Mouse (Mus musculus): ENCODE data around the gene Pitpnc1.

The Pitpnc1 gene

GRCm38 (mm10) chr11:107451106-107451505, 19.4 kb downstream of the Pitpnc1 start:
- peaks cover 95% of the 10 kb centered on the region for H3K4me1 ChIP-seq (replicated peaks; ENCODE audit: low read depth, low read length)
- peaks cover 12% of the 10 kb centered on the region for H3K36me3 ChIP-seq (ENCODE audit: insufficient read depth, low read length)
- TF ChIP-seq CTCF (conservative IDR thresholded peaks at IDR 0.05; ENCODE audit: low read length) = no peak
- no peak for TF ChIP-seq POU5F1 (IDR thresholded peaks at IDR 0.05; ENCODE audit: borderline replicate concordance, low read length)
- TF ChIP-seq NANOG (IDR thresholded peaks at IDR 0.05; ENCODE audit: borderline replicate concordance, low read length) = no peak
- no peaks in the 10 kb centered on the region for H3K9me3 ChIP-seq (ENCODE audit: low read length)
- H3K27me3 ChIP-seq (ENCODE audit: insufficient read depth, low read length) = no peaks in the 10 kb centered on the region
- H3K4me3 ChIP-seq (replicated peaks; ENCODE audit: low read length) = peak overlapping the region; percentile 60

DNA sequence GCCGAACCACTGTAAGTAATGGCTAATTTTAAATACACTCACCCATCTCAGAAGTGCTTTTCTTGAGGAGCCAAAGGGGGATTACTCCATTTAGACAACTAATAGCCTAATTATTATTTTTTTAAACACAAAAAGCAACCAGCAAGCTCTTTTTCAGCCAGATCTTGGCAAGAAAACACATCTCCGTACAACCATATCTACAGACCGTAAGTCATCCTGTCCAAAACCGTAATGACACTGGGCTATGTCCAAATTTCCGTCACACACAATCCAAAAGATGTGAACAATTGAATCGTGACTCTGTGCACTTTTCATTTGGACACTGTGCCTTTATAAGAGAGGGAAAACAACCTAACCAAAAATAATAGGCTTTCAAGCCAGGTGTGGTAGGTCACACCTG, 20.4 kb downstream of the Pitpnc1 start:
- no peak for TF ChIP-seq CTCF (conservative IDR thresholded peaks at IDR 0.05; ENCODE audit: low read length)
- Histone ChIP-seq H3K4me1 (replicated peaks; ENCODE audit: low read depth, low read length) (peaks cover 97% of the 10 kb centered on the region), H3K4me3 (replicated peaks; ENCODE audit: low read length) (peak overlapping the region; percentile 62), H3K27me3 (ENCODE audit: insufficient read depth, low read length) (no peaks in the 10 kb centered on the region), H3K36me3 (ENCODE audit: insufficient read depth, low read length) (peaks cover 12% of the 10 kb centered on the region), H3K9me3 (ENCODE audit: low read length) (no peaks in the 10 kb centered on the region)

- Histone ChIP-seq H3K4me3 (replicated peaks; ENCODE audit: low read length) (peak overlapping the region; percentile 62), H3K9me3 (ENCODE audit: low read length) (no peaks in the 10 kb centered on the region), H3K36me3 (ENCODE audit: insufficient read depth, low read length) (peaks cover 12% of the 10 kb centered on the region), H3K4me1 (replicated peaks; ENCODE audit: low read depth, low read length) (peaks cover 97% of the 10 kb centered on the region), H3K27me3 (ENCODE audit: insufficient read depth, low read length) (no peaks in the 10 kb centered on the region)
- peak; percentile 55; the same call in 1 of the 2 replicates for TF ChIP-seq NANOG (IDR thresholded peaks at IDR 0.05; ENCODE audit: borderline replicate concordance, low read length)
- no peak for TF ChIP-seq POU5F1 (IDR thresholded peaks at IDR 0.05; ENCODE audit: borderline replicate concordance, low read length)
These were observed 21.2 kb downstream of the Pitpnc1 start for GRCm38 (mm10) chr11:107449169-107449910.

DNA sequence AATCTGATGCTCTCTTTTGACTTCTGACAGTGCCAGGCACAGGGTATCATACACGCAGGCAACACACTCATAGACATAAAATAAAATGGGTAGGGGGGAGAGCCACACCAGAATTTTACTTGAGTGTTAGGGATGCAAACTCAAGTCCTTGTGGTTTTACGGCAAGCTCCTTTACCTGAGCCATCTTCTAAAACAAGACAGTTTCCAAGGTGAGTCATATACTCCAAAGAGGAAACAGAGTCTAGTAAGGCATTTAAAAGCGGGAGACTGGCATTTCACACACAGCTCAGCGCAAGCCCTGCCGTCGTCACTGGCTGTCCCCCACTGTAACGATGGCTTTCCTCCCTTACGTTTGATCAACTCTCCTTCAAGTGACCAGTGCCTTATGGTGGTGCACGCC, 22.6 kb downstream of the Pitpnc1 start:
- Histone ChIP-seq H3K4me3 (replicated peaks; ENCODE audit: low read length) (peak overlapping the region; percentile 62), H3K4me1 (replicated peaks; ENCODE audit: low read depth, low read length) (peaks cover 97% of the 10 kb centered on the region), H3K36me3 (ENCODE audit: insufficient read depth, low read length) (0 out of 2 replicates have a peak, but pooled peaks cover 4% of the 10 kb centered on the region), H3K27me3 (ENCODE audit: insufficient read depth, low read length) (no peaks in the 10 kb centered on the region), H3K9me3 (ENCODE audit: low read length) (no peaks in the 10 kb centered on the region)
- TF ChIP-seq CTCF (conservative IDR thresholded peaks at IDR 0.05; ENCODE audit: low read length) (no peak), NANOG (IDR thresholded peaks at IDR 0.05; ENCODE audit: borderline replicate concordance, low read length) (no peak), POU5F1 (IDR thresholded peaks at IDR 0.05; ENCODE audit: borderline replicate concordance, low read length) (no peak)

GRCm38 (mm10) chr11:107447349-107447748, 23.1 kb downstream of the Pitpnc1 start:
- Histone ChIP-seq H3K27me3 (ENCODE audit: insufficient read depth, low read length) (no peaks in the 10 kb centered on the region), H3K36me3 (ENCODE audit: insufficient read depth, low read length) (peaks cover 5% of the 10 kb centered on the region), H3K4me3 (replicated peaks; ENCODE audit: low read length) (peak overlapping the region; percentile 67), H3K9me3 (ENCODE audit: low read length) (no peaks in the 10 kb centered on the region), H3K4me1 (replicated peaks; ENCODE audit: low read depth, low read length) (peaks cover 97% of the 10 kb centered on the region)
- no peak for TF ChIP-seq POU5F1 (IDR thresholded peaks at IDR 0.05; ENCODE audit: borderline replicate concordance, low read length)
- TF ChIP-seq CTCF (conservative IDR thresholded peaks at IDR 0.05; ENCODE audit: low read length) = no peak

DNA sequence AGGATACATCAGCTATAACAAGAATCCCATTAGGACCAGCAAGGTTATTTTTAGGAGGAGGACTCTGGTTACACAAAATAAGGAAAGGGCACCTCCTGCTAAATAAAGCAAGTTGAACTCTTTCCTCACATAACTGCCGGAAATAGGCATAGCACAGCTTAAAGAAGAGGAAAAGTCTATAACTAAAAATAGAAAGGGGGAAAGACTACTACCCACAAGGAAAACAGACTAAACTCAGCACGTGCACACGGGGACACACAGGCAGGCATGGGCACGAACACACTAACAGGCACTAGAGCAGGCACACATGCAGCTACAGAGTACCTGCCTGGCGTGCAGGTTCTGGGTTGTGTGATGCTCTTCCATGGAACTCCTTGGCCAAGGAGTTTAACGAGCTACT, 23.8 kb downstream of the Pitpnc1 start:
- TF ChIP-seq POU5F1 (IDR thresholded peaks at IDR 0.05; ENCODE audit: borderline replicate concordance, low read length) = no peak
- TF ChIP-seq NANOG (IDR thresholded peaks at IDR 0.05; ENCODE audit: borderline replicate concordance, low read length) = no peak
- TF ChIP-seq CTCF (conservative IDR thresholded peaks at IDR 0.05; ENCODE audit: low read length) = no peak
- Histone ChIP-seq H3K36me3 (ENCODE audit: insufficient read depth, low read length) (peaks cover 10% of the 10 kb centered on the region), H3K27me3 (ENCODE audit: insufficient read depth, low read length) (no peaks in the 10 kb centered on the region), H3K4me3 (replicated peaks; ENCODE audit: low read length) (peak overlapping the region; percentile 67), H3K9me3 (ENCODE audit: low read length) (no peaks in the 10 kb centered on the region), H3K4me1 (replicated peaks; ENCODE audit: low read depth, low read length) (peaks cover 97% of the 10 kb centered on the region)

DNA sequence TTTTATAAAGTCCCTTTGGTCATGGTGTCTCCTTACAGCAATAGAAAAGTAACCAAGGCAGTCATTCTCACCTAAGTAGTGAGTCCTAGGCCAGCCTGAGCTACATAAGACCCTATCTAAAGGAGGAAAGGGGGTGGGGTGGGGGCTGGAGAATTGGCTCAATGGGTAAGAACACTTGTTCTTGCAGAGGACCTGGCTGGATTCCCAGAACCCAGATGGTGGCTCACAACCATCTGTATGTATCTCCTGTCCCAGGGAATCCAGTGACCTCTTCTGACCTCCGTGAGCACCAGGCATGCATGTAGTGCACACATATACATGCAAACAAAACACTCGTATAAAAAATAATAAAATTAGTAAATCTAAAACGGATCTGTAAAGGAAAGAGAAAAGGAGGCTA, 24.8 kb downstream of the Pitpnc1 start:
- no peak for TF ChIP-seq POU5F1 (IDR thresholded peaks at IDR 0.05; ENCODE audit: borderline replicate concordance, low read length)
- TF ChIP-seq NANOG (IDR thresholded peaks at IDR 0.05; ENCODE audit: borderline replicate concordance, low read length) = no peak
- no peak for TF ChIP-seq CTCF (conservative IDR thresholded peaks at IDR 0.05; ENCODE audit: low read length)
- Histone ChIP-seq H3K4me3 (replicated peaks; ENCODE audit: low read length) (no peak overlapping the region), H3K9me3 (ENCODE audit: low read length) (no peaks in the 10 kb centered on the region), H3K27me3 (ENCODE audit: insufficient read depth, low read length) (no peaks in the 10 kb centered on the region), H3K36me3 (ENCODE audit: insufficient read depth, low read length) (peaks cover 10% of the 10 kb centered on the region), H3K4me1 (replicated peaks; ENCODE audit: low read depth, low read length) (peaks cover 95% of the 10 kb centered on the region)

- TF ChIP-seq POU5F1 (IDR thresholded peaks at IDR 0.05; ENCODE audit: borderline replicate concordance, low read length) (no peak), NANOG (IDR thresholded peaks at IDR 0.05; ENCODE audit: borderline replicate concordance, low read length) (no peak), CTCF (conservative IDR thresholded peaks at IDR 0.05; ENCODE audit: low read length) (no peak)
- H3K36me3 ChIP-seq (ENCODE audit: insufficient read depth, low read length) = peaks cover 10% of the 10 kb centered on the region
- no peaks in the 10 kb centered on the region for H3K9me3 ChIP-seq (ENCODE audit: low read length)
- peak overlapping the region; percentile 27; the same call in 1 of the 2 replicates for H3K4me3 ChIP-seq (replicated peaks; ENCODE audit: low read length)
- H3K4me1 ChIP-seq (replicated peaks; ENCODE audit: low read depth, low read length) = peaks cover 92% of the 10 kb centered on the region
- H3K27me3 ChIP-seq (ENCODE audit: insufficient read depth, low read length) = no peaks in the 10 kb centered on the region
These were observed 27.1 kb downstream of the Pitpnc1 start for GRCm38 (mm10) chr11:107443121-107444095.

Data from E14TG2a.4 (cell line).